Mouse (Mus musculus): ENCODE measurements around the gene Shpk. TPM values are rescaled to one million over a fixed set of nuclear protein-coding genes. Genes with fewer than 3 reads are reported as not detected.

Gene Shpk
- 3.4 and 4.0 TPM in 2 replicates for polyA plus RNA-seq (2015; fragmentation: Nextera tagmentation; extraction: Ambion mirVana)

- peak within 1 kb of the TSS; percentile 69; the same call in 1 of the 2 replicates for H3K27ac ChIP-seq (replicated peaks)
- peak within 1 kb of the TSS; percentile 100 for H3K4me2 ChIP-seq (replicated peaks; ENCODE audit: low read depth)
- H3K4me3 ChIP-seq (ENCODE audit: low read depth, low read length): peak within 1 kb of the TSS; percentile 74
- H3K36me3 ChIP-seq (ENCODE audit: control insufficient read depth, insufficient read depth, low read length): no peaks in the 10 kb centered on the region
- TF ChIP-seq EP300 (optimal IDR thresholded peaks at IDR 0.05) (no peak), CTCF (IDR thresholded peaks at IDR 0.05; ENCODE audit: low read depth) (no peak; the same call in 1 of the 2 replicates)
- H3K27me3 ChIP-seq (ENCODE audit: control insufficient read depth, insufficient read depth, low read length): no peaks in the 10 kb centered on the region
- no peaks in the 10 kb centered on the region for H3K9me3 ChIP-seq (ENCODE audit: control insufficient read depth, low read length)
- 0% methylated on average over 32 of the region's 32 CpGs for WGBS
- H3K4me1 ChIP-seq (replicated peaks; ENCODE audit: control insufficient read depth, insufficient read depth): peaks cover 3% of the 10 kb centered on the region; the same call in 1 of the 2 replicates
- DNase-seq (ENCODE audit: low spot score): peak; percentile 94
- H3K9ac ChIP-seq (ENCODE audit: low read length): peak within 1 kb of the TSS; percentile 83
- peak; percentile 97 for ATAC-seq (ENCODE audit: low FRiP score, low TSS enrichment)
These were observed at the start of gene Shpk for GRCm38 (mm10) chr11:73199230-73199712. Gene Shpk, plus strand, starts transcription at chr11:73199460.

GRCm38 (mm10) chr11:73155071-73155470, 44.2 kb upstream of the Shpk start:
- Histone ChIP-seq H3K9ac (ENCODE audit: low read length) (no peak overlapping the region), H3K4me1 (replicated peaks; ENCODE audit: control insufficient read depth, insufficient read depth) (no peaks in the 10 kb centered on the region), H3K36me3 (ENCODE audit: control insufficient read depth, insufficient read depth, low read length) (no peaks in the 10 kb centered on the region), H3K4me3 (ENCODE audit: low read depth, low read length) (no peak overlapping the region), H3K4me2 (replicated peaks; ENCODE audit: low read depth) (no peak overlapping the region), H3K9me3 (ENCODE audit: control insufficient read depth, low read length) (no peaks in the 10 kb centered on the region), H3K27me3 (ENCODE audit: control insufficient read depth, insufficient read depth, low read length) (no peaks in the 10 kb centered on the region), H3K27ac (replicated peaks) (no peak overlapping the region)
- TF ChIP-seq EP300 (optimal IDR thresholded peaks at IDR 0.05): no peak
- DNase-seq (ENCODE audit: low spot score) (no peak), ATAC-seq (ENCODE audit: low FRiP score, low TSS enrichment) (no peak)
- 66% methylated on average over 6 of the region's 6 CpGs for WGBS

- Histone ChIP-seq H3K4me1 (replicated peaks; ENCODE audit: control insufficient read depth, insufficient read depth) (no peaks in the 10 kb centered on the region; the same call in 1 of the 2 replicates), H3K36me3 (ENCODE audit: control insufficient read depth, insufficient read depth, low read length) (no peaks in the 10 kb centered on the region), H3K27ac (replicated peaks) (no peak within 1 kb of the TSS), H3K27me3 (ENCODE audit: control insufficient read depth, insufficient read depth, low read length) (no peaks in the 10 kb centered on the region), H3K9me3 (ENCODE audit: control insufficient read depth, low read length) (no peaks in the 10 kb centered on the region), H3K4me3 (ENCODE audit: low read depth, low read length) (peak within 1 kb of the TSS; percentile 41), H3K4me2 (replicated peaks; ENCODE audit: low read depth) (peak within 1 kb of the TSS; percentile 67), H3K9ac (ENCODE audit: low read length) (peak within 1 kb of the TSS; percentile 51; the same call in 1 of the 2 replicates)
- WGBS: 4% methylated on average over 49 of the region's 49 CpGs
- ATAC-seq (ENCODE audit: low FRiP score, low TSS enrichment): 0 out of 2 replicates have a peak, but pooled peaks have one; percentile 40
- TF ChIP-seq EP300 (optimal IDR thresholded peaks at IDR 0.05) (no peak), CTCF (IDR thresholded peaks at IDR 0.05; ENCODE audit: low read depth) (no peak)
- peak; percentile 58 for DNase-seq (ENCODE audit: low spot score)
These were observed 39.1 kb upstream of the Shpk start, which contains the start of gene P2rx5 for GRCm38 (mm10) chr11:73159957-73160810. Gene P2rx5, plus strand, starts transcription at chr11:73160421.

GRCm38 (mm10) chr11:73160811-73161200, 38.5 kb upstream of the Shpk start:
- Histone ChIP-seq H3K36me3 (ENCODE audit: control insufficient read depth, insufficient read depth, low read length) (no peaks in the 10 kb centered on the region), H3K9me3 (ENCODE audit: control insufficient read depth, low read length) (no peaks in the 10 kb centered on the region), H3K4me3 (ENCODE audit: low read depth, low read length) (peak overlapping the region; percentile 41; the same call in 1 of the 2 replicates), H3K9ac (ENCODE audit: low read length) (no peak overlapping the region), H3K4me1 (replicated peaks; ENCODE audit: control insufficient read depth, insufficient read depth) (no peaks in the 10 kb centered on the region; the same call in 1 of the 2 replicates), H3K27me3 (ENCODE audit: control insufficient read depth, insufficient read depth, low read length) (no peaks in the 10 kb centered on the region), H3K4me2 (replicated peaks; ENCODE audit: low read depth) (peak overlapping the region; percentile 67), H3K27ac (replicated peaks) (no peak overlapping the region)
- ATAC-seq (ENCODE audit: low FRiP score, low TSS enrichment) (no peak), DNase-seq (ENCODE audit: low spot score) (no peak)
- WGBS: 24% methylated on average over 6 of the region's 6 CpGs
- TF ChIP-seq EP300 (optimal IDR thresholded peaks at IDR 0.05) (no peak), CTCF (IDR thresholded peaks at IDR 0.05; ENCODE audit: low read depth) (no peak)

- H3K4me1 ChIP-seq (replicated peaks; ENCODE audit: control insufficient read depth, insufficient read depth): no peaks in the 10 kb centered on the region; the same call in 1 of the 2 replicates
- no peaks in the 10 kb centered on the region for H3K27me3 ChIP-seq (ENCODE audit: control insufficient read depth, insufficient read depth, low read length)
- no peak overlapping the region for H3K4me3 ChIP-seq (ENCODE audit: low read depth, low read length)
- no peak overlapping the region for H3K27ac ChIP-seq (replicated peaks)
- DNase-seq (ENCODE audit: low spot score) (no peak), ATAC-seq (ENCODE audit: low FRiP score, low TSS enrichment) (no peak)
- TF ChIP-seq EP300 (optimal IDR thresholded peaks at IDR 0.05) (no peak), CTCF (IDR thresholded peaks at IDR 0.05; ENCODE audit: low read depth) (no peak)
- H3K36me3 ChIP-seq (ENCODE audit: control insufficient read depth, insufficient read depth, low read length): no peaks in the 10 kb centered on the region
- H3K9ac ChIP-seq (ENCODE audit: low read length): no peak overlapping the region
- H3K4me2 ChIP-seq (replicated peaks; ENCODE audit: low read depth): no peak overlapping the region
- no peaks in the 10 kb centered on the region for H3K9me3 ChIP-seq (ENCODE audit: control insufficient read depth, low read length)
- WGBS: 79% methylated on average over 4 of the region's 4 CpGs
These were observed 37.6 kb upstream of the Shpk start for GRCm38 (mm10) chr11:73161616-73162015.

GRCm38 (mm10) chr11:73162284-73162683, 37.0 kb upstream of the Shpk start:
- no peak overlapping the region for H3K4me3 ChIP-seq (ENCODE audit: low read depth, low read length)
- no peaks in the 10 kb centered on the region for H3K9me3 ChIP-seq (ENCODE audit: control insufficient read depth, low read length)
- H3K9ac ChIP-seq (ENCODE audit: low read length): no peak overlapping the region
- H3K27me3 ChIP-seq (ENCODE audit: control insufficient read depth, insufficient read depth, low read length): no peaks in the 10 kb centered on the region
- H3K36me3 ChIP-seq (ENCODE audit: control insufficient read depth, insufficient read depth, low read length): no peaks in the 10 kb centered on the region
- H3K4me2 ChIP-seq (replicated peaks; ENCODE audit: low read depth): no peak overlapping the region
- H3K27ac ChIP-seq (replicated peaks): no peak overlapping the region
- TF ChIP-seq CTCF (IDR thresholded peaks at IDR 0.05; ENCODE audit: low read depth) (no peak), EP300 (optimal IDR thresholded peaks at IDR 0.05) (no peak)
- ATAC-seq (ENCODE audit: low FRiP score, low TSS enrichment) (no peak), DNase-seq (ENCODE audit: low spot score) (no peak)
- H3K4me1 ChIP-seq (replicated peaks; ENCODE audit: control insufficient read depth, insufficient read depth): no peaks in the 10 kb centered on the region; the same call in 1 of the 2 replicates
- 49% methylated on average over 5 of the region's 5 CpGs for WGBS
